ENCODE assay signal across 10 mouse cellular contexts in genomic region chr11:20013366-20013765, GRCm38 (mm10).
"Had no signal": no experiment of that assay in that cellular context is flagged by ENCODE, and none has a peak within 500 bp of the region (broad histone marks: within the 10 kb centered on the region; RNA-seq: fewer than 3 reads in every experiment).

No protein-coding gene starts in this region.

- DNase-seq: forebrain, postnatal 0 days; gastrocnemius, postnatal 14 days; gastrocnemius, postnatal 36 days; heart, adult 18-20 months; heart, postnatal 14 days; heart, postnatal 36 days; kidney, adult 11 months; kidney, postnatal 10 days; layer of hippocampus, postnatal 36 days; left cerebral cortex, postnatal 4 days had no signal
